Mouse (Mus musculus) Muller cell, postnatal 12 days (primary cell): ENCODE measurements around the gene Rhbdl1.
"Not testable (repeated sequence)": the region's sequence is repeated elsewhere in the genome, so short reads cannot be mapped to it uniquely, and the experiment has no call there.

ENCODE experiments used
- DNase-seq: peaks from one replicate; pipeline ENCODE4 v3.0.0-alpha.2; 2015; ENCODE audit errors: inconsistent ontology term

Gene Rhbdl1

DNA sequence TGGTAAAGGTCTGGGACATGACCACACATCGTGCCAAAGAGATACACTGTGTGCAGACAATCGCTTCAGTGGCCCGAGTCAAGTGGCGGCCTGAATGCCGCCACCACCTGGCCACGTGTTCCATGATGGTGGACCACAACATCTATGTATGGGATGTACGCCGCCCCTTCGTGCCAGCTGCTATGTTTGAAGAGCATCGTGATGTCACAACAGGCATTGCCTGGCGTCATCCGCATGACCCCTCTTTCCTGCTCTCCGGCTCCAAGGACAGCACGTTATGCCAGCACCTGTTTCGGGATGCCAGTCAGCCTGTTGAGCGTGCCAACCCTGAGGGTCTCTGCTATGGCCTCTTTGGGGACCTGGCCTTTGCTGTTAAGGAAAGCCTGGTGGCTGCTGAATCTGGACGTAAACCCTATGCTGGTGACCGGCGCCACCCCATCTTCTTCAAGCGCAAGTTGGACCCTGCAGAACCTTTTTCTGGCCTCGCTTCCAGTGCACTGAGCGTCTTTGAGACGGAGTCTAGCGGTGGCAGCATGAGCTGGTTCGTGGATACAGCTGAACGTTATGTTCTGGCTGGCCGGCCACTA lies 11.0 kb downstream of the Rhbdl1 start:
- no peak for DNase-seq

DNA sequence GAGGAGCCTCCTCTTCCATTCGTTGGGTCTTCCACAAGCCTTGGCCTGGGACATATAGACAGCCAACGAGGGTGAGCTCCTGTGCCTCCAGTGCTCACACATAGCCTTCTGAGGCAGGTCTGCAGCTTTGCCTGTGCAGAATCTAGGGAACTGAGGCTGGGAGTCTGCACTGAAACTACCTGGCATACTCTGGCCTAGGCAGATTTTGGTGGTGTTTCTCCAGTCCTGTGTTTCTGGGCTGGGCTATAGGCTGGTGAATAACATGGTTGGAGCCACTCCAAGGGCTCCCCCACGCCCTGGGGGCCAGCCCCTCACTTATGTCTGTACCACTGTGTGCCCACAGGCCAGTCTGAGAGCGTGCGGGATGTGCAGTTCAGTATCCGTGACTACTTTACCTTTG lies 11.8 kb downstream of the Rhbdl1 start:
- no peak for DNase-seq

DNA sequence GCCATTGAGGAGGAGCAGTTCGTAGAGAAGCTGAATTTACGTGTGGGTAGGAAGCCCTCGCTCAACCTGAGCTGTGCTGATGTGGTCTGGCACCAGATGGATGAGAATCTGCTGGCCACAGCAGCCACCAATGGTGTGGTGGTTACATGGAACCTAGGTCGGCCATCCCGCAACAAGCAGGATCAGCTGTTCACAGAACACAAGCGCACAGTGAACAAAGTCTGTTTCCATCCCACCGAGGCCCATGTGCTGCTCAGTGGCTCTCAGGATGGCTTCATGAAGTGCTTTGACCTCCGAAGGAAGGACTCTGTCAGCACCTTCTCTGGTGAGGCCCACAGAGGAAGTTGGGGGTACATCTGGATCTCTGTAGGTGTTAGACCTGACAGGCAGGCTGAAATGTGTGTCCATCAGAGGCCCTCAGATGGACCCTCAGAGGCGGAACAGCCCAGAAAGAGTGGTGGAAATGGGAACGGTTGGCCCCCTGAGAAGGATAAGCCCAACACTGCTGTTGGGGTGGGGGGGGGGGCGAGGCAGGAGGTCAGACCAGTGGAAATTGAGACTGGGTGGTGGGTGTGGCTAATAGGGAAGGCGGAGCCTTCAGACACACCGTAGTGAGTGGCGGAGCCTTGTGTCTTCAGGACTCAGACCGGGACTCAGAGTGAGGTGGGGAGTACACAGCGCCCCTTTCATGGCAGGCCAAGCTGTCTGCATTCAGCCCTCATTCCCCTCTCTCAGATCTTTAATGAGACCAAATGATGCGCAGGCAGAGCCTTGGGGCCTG lies 12.5 kb downstream of the Rhbdl1 start:
- no peak for DNase-seq

DNA sequence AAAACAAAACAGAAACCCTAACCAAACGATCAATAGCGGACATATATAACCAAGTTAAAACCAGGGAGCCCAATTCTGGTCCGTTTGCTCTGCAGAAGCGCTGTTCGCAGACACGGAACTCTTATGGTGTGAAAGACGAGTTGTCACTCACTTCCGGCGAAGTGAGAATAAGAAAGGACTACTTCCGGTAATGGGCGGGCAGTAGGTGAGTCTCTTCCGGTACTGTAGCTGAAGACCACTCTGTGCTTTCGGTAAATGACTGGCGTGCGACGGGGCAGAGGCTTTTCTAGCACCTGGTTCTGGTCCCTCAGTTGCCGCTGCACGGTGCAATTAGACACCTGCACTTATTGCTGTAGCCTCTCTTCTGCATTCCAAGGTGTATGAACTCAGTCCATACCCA lies 13.6 kb downstream of the Rhbdl1 start, which contains the start of gene Wdr24:
Gene Wdr24, plus strand, starts transcription at position 176 of the 400 bp plus-strand sequence.
- DNase-seq, result peak; percentile 64

DNA sequence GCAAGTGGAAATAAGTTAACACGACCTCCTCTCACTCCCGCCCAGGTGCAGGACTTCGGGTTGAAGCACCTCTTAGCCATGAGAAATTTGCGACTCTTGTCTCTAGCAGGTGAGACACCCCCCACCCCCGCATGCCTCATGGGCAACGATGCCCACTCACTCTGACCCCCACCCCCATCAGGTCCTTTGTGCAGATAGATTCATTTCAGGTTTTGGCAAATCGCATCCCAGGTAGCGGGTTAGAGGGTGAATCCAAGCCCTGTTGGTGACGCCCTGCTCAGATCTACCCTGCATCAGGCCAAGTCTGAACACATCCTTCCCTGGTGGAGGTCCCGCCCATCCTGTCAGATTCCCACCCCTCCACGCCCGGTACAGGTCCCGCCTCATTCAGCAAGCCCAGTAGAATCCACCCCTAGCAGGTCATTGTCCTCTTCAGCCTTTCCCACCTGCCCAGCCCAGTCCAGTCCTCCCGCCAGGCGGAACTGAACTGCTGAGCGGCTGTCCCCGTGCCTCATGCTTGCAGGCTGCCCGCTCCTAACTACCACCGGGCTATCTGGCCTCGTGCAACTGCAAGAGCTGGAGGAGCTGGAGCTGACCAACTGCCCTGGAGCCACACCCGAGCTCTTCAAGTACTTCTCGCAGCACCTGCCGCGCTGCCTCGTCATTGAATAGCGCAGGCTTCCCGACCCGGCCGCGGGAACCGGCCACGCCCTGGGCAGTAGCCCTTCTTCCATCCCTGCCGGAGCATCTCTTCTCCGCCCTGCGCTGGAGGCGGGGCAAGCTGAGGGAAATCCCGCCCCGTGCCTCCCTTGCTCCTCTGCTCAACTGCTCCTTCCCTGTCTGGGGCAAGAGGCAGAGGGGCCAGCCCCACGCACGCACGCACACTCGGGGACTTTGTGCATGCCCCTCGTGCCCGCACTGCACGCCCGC lies 18.0 kb downstream of the Rhbdl1 start:
- no peak for DNase-seq

DNA sequence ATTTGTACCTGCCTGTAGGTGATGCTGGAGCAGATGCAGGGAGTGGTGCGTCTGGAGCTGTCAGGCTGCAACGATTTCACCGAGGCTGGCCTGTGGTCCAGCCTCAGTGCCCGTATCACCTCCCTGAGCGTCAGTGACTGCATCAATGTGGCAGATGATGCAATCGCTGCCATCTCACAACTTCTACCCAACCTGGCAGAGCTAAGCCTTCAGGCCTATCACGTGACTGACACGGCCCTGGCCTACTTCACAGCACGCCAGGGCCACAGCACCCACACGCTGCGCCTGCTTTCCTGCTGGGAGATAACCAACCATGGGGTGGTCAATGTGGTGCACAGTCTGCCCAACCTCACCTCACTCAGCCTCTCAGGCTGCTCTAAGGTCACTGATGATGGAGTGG lies 19.4 kb downstream of the Rhbdl1 start:
- no peak for DNase-seq

DNA sequence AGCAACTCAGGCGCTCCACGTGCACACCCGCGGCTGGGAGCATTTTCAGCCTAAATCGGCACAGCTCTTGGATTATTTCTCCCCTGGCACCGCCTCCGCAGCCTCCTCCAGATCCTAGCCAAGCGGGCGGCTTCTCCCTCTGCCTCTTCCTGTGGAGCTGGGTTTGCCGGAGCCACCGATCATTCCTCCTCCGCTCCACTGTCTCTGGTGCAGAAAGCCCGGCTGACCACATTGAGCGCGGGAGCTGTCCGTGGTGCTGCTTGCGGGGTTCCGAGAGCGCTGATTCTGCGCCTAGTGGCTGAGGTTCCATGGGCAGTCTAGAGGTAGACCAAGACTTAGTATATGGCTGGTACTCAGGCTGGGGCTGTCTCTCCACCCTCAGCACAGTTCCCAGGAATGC lies 23.6 kb downstream of the Rhbdl1 start:
- DNase-seq, result peak; percentile 93

DNA sequence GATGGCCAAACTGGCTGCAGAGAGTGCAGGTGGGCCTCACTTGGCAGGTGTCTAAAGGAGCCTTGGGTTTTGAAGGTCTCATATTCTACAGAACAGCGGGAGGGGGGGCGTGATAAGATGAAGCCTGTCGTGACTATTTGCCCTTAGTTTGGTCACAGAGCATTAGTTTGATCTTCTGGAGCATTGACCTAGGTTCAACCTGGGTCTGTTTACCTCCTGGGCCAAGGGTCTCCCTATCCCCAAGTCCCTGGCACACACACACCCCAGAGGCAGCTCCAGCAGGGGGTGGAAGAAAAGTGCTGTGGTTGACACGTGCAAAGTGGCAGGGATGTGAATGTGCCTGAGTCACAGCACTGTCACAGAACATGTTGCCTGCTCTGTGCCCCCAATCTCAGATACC lies 26.2 kb downstream of the Rhbdl1 start:
- DNase-seq, result no peak

DNA sequence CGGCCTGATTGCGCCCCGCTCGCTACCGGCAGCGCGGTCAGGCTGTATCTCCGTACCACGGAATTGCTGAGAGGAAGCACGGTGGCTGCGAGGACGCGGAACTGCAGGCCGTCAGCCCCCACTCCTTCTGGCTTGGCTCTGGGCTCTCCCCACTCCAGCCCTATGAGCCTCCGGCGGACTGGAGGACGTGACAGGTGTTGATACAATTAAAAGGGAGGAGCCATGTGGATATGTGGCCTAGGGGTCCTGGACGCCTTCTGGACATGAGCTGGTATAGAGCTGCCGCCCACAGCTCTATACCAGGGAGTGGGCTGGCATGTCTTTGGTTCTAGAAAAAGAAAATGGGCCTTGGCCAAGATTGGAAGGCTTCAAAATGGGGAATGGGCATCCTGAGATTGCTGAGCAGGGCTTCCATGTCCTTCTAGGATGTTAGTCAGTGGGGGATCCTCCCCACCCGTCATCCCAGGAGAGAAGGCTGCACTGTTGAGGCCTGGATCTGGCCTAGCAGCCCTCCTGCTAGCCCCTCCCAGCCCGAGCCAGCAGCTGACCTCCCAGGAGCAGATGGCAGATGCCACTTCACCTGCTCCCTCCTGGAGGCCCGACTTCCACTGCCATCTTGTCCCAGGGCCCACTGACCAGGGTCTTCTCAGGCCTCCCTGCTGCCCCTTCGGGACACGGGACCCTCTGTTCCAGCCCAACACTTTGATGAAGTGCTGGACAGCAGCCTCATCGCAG lies 27.3 kb downstream of the Rhbdl1 start:
- no peak for DNase-seq

DNA sequence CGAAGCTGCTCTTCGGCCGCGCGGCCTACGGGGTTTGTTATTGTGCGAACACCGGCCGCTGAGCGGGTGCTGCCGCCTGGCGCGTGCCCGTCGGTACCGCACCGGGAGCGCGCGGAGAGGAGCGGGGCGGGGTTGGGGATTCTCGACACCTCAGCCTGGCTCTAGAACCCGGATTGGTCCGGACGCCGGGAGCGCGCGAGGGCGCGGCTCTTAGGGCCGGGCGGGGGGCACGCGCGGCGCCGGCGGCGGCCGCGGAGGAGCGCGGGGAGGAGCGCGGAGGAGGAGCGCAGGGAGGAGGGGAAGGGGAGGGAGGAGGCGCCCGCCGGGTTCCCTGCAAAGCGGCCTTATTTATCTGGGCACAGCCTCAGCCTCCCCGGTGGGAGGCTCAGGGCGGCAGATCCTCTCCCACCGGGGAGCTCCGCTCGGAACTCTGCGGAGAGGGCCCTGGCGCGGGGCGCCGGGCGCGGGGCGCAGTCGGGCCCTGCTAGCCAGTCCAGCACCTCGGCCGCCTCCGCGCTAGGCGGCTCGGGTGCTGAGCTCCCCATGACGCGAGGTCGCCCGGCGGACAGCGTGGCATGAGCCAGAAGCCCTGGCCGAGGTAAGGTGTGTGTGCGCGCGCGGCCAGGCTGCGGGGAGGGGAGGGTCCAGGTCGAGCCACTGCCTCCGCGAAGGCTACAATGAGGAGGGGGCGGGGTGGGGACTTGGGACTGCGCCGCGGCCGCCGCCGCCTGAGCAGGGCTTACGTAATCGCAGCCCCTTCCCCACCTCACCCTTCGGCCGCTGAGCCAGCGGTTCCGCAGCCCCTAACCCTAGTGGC lies 28.1 kb downstream of the Rhbdl1 start, which contains the start of gene Fbxl16:
Gene Fbxl16, plus strand, starts transcription at position 297 of the 817 bp plus-strand sequence.
- DNase-seq, result peak; percentile 96

DNA sequence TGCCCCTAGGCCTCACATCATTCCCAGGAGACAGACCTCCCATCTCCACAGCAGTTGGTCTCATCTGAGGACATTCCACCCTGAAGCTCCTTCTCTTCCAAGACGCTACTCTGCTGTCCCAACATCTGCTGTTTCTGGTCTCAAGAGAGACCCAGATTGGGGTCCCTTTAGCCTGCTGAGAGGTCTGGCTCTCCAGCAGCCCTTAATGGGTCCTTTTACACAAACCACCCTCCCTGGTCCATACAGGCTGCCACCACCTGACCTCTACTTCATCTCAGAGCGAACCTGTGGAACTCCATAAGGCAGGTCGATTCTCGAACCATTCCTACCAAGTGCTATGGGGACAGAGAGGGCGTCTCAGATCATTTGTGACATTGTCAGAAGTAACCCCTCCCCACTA lies 29.1 kb downstream of the Rhbdl1 start:
- no peak for DNase-seq

DNA sequence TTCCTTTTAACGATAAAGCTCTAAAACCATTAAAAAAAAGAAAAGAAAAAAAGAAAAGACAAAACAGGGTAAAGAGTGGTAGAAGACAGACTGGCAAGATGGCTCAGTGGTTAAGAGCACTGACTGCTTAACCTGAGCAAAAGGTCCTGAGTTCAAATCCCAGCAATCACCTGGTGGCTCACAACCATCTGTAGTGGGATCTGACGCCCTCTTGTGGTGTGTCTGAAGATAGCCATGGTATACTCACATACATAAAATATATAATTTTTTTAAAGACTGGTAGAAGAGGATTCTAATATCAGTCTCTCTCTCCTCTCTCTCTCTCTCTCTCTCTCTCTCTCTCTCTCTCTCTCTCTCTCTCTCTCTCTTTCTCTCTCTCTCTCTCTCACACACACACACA lies 29.6 kb downstream of the Rhbdl1 start:
- not testable (repeated sequence) for DNase-seq

DNA sequence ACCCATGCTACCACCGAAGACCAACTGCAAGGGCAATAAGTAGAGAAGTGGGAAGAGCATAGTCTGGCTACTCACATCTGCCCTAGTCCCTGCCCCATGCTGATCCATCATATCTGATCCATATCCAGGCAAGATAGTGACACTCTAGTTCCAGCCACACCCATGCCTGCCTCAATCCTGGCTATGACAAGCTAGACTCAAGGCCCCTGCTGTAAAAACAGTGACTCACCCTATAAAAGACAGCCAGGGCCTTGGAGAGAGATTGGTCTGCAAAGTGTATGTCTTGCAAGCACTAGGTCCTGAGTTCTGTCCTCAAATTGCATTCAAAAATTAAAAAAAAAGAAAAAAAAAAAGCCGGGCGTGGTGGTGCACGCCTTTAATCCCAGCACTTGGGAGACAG lies 30.6 kb downstream of the Rhbdl1 start:
- DNase-seq, result no peak

DNA sequence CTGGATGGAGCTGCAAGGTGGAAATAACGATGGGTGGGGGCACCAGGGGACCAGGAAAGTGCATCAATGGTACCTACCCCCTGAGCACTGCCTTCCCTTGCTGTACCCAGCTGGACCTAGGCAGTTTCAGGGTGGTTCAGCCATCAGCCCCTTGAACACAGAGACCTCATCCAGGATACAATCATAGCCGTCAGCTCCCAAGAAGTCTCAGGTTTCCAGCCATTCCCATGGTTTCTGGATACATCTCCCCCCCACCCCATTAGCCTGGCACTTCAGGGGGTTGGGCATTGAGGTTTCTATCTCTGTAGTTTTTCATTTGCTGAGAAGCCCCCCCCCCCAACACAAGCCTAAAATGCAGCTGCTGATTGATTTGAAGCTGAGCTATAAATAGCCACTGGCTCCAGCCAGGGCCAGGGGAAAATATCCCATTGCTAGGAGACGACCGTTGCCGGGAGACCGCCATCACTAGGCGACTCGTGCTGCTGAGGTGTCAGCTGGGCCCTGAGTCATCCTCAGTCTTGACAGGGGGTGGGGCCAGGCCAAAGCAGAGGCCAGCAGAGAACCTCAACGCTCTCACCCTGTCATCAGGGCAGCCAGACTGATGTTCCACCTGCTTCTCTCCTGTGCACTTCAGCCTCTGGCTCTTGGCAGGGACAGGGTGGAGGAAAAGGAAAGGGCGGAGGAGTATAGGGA lies 34.1 kb downstream of the Rhbdl1 start:
- peak; percentile 87 for DNase-seq

DNA sequence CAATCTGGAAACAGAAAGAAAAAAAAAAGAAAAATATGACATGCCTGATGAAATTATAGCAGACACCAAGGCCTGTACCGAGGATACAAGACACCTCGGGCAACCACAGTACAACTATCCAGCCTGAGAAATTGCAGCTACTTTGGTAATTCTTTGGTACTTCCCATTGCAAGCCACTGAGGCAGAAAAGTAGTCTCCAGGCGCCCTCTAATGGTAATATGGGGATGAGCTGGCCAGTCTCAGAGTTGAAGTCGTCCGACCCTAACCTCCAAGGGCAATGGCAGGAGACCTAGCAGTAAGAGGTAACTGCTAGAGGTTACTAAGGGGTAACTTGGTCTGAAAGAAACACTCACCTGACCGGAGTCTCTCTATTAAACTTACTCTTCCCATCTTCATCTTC lies 36.1 kb downstream of the Rhbdl1 start:
- peak; percentile 75 for DNase-seq

DNA sequence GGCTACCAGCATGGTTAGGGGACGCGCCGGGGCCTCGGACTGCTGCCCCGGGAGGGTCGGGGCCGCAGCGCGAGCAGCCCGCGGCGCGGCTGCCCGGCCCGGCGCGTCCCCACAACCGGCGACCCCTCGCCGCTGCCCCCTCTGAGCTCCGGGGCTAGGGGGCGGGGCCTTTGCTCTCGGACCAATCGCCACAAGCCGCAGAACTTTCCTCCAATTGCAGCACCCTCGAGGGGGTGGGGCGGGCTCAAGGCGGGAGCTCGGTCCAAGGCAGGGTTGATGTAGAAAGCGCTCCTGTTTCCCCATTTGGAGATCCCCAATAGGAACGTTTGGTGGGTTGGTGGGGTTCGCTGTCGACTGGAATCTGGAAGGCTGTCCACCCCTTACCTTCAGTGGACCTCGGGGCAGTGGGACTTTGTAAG lies 40.1 kb downstream of the Rhbdl1 start, which contains the start of gene Metrn:
Gene Metrn, minus strand, starts transcription at position 186 of the 419 bp plus-strand sequence.
- DNase-seq, result peak; percentile 94

DNA sequence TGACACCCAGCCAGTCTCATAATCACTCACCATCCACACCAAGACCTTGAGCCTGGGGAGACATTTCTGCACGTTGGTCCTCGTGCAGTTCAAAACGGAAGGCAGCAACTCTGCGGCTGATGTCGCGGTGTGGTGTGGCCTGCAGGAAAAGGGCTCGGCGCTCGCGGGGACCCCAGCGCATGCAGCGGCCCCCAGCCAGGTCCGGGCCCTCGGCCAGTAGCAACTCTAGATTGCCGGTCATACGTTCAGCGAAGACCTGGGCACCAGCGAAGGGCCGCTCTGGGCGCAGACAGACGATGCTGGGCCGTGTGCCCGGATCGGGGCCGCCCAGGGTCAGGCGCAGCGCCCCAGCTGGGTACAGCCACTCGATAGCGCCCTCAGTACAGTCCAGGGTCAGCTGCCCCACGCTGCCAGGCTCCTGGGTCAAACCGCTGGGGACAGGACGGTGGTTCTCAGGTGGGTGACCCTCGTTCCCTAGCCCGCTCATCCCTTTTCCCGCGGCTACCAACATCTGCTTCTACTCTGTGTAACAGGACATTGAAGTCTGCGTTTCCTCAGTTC lies 40.8 kb downstream of the Rhbdl1 start:
- DNase-seq, result peak; percentile 49

DNA sequence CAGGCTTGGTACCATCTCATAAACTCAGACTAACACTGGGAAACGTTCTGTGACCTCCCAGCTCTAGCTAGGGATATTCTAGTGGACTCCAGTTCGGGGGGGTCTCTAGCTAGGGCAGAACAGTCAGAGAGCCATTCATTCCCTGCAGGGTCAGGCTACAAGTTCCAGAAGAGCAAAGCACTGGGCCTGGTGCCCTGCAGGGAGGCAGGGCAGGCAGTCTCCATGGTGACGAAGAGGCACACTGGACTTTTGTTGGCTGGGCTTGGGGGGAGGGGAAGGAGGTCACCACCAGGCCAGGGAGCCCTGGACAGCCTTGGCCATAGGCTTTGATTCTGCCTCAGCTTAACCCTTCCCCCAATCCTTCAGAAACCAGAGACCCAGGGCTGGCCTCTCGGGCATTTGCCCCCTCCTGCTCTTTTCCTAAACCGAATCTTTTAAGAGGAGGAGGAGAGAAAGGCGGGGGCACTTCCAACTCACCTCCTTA lies 41.4 kb downstream of the Rhbdl1 start, which contains the start of gene AC134908.4:
Gene AC134908.4, minus strand, starts transcription at position 51 of the 484 bp plus-strand sequence.
- peak; percentile 94 for DNase-seq

DNA sequence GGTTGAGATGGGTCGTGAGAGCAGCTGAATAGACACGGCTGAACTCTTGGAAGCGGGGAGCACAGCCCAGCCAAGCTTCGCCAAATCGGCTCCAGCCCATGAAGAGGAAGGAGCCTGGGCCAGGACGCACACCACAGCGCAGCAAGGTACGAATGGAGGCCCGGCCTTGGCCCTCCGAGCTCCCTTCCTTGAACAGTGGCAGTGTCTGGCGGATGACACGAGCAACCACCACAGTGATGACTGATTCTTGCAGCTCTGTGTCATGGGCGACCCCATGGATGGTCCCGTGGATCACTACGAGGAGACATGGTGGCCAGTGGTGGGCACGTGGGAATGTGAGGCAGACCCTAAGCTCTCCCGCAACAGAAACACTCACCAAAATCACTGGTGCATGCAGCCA lies 42.1 kb downstream of the Rhbdl1 start:
- no peak for DNase-seq
